Mouse (Mus musculus): ENCODE results near the gene Serinc1. TPM values are rescaled to one million over a fixed set of nuclear protein-coding genes. Genes with fewer than 3 reads are reported as not detected.
"Not testable (repeated sequence)": the region's sequence is repeated elsewhere in the genome, so short reads cannot be mapped to it uniquely, and the experiment has no call there.

Serinc1 gene
- total RNA-seq (2021) = 100 to 1,000 TPM; 155 to 159 TPM
- long read RNA-seq, experiment 1, transcript Serinc1-201 (9 exons, 2,880 nt) = major isoform, 138 of 150 reads
- long read RNA-seq, experiment 1, partial matches to known transcripts = 11 of 150 reads
- long read RNA-seq, experiment 1, other reads (novel, unspliced or antisense) = 1 of 150 reads
- long read RNA-seq, experiment 2, transcript Serinc1-201 (9 exons, 2,880 nt) = major isoform, 196 of 204 reads
- long read RNA-seq, experiment 2, partial matches to known transcripts = 3 of 204 reads
- long read RNA-seq, experiment 2, other reads (novel, unspliced or antisense) = 5 of 204 reads

DNA sequence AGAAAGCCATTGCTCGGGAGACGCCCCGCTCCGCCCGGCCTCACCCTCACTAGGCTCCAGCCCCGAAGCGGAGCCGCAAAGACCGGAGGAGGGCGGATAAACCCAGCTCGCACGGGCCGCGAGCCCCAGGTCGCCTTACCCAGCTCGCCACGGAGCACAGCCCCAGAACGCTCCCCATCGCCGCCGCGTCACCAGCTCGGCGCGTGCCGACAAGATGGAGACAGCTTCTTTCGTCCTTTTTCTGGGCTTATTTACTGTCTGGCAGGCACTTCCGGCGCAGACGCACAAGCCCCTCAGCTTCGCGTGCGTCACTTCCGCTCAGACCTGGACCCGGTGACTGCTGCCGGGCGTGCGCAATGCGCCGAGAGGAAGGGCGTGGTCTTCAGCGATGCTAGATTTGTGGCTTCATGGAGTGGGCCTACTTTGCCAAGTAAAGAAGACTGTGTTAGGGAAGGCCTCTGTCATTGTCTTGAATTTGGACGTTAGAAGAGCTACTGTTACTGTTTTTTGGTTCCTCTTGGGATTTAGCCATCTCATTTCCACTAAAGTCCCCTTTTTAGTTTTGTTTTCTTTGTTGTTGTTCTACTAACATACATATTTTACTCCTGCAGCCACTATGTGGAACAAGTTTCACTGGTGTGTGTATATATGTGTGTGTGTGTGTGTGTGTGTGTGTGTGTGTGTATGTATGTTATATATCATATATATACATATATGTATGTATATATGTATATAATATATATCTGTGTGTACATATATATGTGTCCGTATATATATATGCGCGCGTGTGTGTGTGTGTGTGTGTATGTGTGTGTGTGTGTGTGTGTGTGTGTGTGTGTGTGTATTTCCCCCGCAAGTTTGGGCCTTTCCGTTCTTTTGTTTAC is at the start of gene Serinc1:
TSS of gene Serinc1 (minus strand) at position 313 of the 884 bp plus-strand sequence.
- intact Hi-C loops (cut with DNase I; ENCODE audit: low total_unique reads) = loop anchor here (5.0 kb wide), 1 partner anchor 50 kb away; no protein-coding TSS in a partner anchor
- peak; percentile 96 for DNase-seq

DNA sequence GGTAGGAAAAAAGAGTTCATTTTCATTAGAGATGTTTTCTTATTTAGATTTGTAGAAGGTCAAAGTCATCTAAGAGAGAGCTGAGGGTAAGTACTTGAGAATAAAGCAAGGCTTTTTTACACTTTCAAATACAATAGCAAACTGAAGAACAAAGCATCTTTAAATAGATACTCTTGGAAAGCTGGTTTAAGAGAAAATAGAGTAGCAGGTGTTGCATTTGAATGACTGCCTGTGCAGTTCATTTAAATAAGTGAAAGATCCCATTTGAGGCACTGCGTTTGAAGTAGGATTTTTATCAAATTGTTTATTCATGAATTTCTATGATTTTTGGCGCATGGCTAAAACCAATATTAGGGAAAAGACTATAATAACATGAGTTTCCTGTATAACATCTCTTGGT is 44.4 kb upstream of the Serinc1 start:
- no peak for DNase-seq
- intact Hi-C loops (cut with DNase I; ENCODE audit: low total_unique reads) = no loop called here

DNA sequence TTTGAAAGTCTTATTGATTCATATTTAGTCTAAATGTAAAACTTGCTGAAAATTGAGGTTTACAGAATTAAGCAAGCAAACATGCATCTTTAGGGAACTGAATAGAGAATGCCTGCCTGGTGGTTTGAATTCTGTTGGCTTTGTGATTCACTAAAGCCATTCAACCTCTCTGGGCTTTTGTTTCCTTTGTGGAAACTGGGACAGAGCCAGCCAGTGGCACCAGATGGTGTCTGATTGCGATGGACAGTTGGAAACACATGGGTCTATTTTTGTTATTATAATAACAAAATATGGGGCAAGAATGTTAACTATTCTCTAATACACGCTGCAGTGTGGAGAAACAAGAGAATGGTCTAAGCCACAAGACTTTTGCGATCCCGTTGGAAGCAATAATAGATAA is 39.8 kb upstream of the Serinc1 start:
- no peak for DNase-seq
- intact Hi-C loops (cut with DNase I; ENCODE audit: low total_unique reads) = no loop called here

DNA sequence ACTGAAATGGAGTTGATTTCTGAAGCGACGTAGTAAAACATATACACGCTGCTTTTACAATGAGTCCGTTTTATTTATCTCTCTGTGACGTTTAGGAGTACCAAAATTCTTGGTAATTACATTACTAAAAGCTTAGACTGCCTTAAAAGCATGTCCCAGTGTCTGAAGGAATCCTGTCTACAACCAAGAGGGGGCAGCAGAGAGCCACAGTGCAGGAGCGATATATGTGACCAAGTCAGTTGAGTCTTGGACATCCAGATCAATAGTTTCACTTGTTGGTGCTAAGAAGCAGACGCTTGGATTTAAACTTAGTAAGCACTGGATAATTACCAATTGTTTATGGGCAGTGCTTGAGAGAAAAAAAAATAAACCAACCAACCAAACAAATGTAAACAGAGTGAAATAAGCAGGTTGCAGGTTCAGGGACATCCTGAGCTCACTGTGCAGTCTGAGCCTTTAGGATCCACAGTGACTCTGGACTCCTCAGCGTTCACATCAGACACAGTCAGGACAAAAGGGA is 38.9 kb upstream of the Serinc1 start:
- intact Hi-C loops (cut with DNase I; ENCODE audit: low total_unique reads) = no loop called here

DNA sequence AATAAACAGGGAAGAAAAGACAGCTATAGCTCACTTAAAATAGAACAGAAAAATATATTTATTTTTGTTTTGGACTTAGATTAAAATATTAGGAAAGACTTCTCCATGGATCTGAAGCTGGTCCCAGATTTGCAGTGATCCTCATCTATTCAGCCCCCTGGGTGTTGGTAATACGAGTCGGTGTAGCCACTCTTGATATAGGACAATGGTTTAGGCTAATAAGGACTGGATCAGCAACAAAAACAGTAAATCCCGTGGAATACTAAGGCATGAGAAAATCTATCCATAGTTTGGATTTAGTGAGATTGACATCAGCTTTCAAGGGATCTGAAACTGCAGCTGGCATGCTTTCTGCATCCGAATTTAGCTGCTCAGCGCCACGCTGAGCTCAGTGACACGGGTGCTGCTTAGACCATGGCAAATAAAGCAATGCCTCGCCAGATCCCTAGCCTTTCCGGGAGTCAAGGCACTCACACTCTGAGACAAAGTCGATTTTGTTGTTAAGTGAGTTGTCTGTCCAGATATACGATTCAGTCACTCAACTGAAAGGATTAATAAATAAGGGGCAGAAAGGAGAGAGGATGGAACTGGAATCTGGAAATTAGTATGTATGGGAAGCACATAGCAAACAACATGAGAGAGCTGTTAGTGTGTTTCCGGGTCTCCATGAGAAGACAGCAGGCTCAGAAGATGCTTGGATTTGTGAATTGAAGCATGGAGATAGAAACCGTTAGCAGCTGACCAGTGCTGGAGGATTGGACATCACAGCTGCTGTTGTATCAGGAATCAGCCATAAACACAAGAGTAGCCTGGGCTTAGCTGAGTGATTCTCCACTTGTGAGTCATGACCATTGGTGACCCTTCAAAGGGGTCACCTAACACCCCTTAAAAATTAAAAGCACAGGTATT is 36.9 kb upstream of the Serinc1 start:
- DNase-seq = no peak
- intact Hi-C loops (cut with DNase I; ENCODE audit: low total_unique reads) = no loop called here

More for the DNA sequence above, 38.9 kb upstream of the Serinc1 start:
- peak; percentile 31 for DNase-seq

DNA sequence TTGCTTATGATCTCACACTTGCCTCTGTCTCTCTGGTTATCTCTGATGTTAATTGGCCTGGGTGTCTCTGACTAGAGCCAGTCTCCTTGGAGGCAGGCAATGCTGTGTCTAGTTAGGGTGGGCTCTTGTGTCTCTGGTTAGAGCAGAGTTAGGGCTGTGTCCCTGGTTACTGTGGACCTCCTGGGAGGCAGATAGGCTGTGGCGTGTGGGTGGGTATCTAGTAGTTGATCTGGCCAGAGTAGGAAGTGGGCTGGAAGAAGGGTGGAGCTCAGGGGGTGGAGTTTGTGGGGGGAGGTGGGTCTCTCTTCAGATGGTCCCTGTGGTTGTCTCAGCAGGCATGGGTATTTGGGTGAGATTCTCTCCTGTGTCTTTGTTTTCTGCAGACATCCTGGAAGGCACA is 33.9 kb upstream of the Serinc1 start:
- intact Hi-C loops (cut with DNase I; ENCODE audit: low total_unique reads) = no loop called here
- no peak for DNase-seq

DNA sequence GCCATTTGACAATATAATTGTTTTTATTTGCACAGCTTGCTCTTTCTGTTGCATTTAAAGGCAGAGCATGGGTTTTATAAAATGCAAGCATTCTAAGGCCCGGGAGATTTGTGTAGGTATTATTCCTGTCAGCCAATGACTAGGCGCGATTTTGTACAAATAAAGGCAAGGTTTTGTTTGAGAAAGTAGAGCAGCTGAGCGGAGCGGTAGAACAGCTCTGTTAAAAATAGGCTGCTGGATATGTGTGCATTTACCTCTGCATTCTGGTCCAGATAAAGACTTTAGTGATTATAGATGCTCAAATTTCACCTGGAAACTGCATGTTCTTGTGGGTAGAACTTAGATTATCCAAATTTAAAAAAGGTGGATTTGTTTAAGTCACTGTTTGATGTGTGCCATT is 25.3 kb upstream of the Serinc1 start:
- no peak for DNase-seq
- intact Hi-C loops (cut with DNase I; ENCODE audit: low total_unique reads) = no loop called here

DNA sequence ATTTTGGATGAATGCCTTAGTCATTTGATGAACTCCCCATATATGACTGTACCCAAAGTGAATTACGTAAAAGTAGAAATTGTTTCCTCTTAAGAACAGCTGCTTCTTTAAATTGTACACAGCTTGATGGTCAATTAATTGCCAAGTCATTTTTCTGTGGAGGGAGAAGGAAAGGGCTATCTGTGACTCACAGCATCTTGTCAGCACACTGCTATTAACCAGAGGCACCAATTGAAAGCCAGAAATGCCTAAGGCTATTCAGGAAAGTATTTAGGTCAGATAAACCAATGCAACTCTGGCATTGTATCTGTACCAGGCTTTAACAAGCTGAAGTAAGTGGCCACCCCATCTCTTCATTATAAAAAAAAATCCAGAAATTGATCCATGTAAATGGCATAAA is 21.4 kb upstream of the Serinc1 start:
- intact Hi-C loops (cut with DNase I; ENCODE audit: low total_unique reads) = no loop called here
- no peak for DNase-seq

DNA sequence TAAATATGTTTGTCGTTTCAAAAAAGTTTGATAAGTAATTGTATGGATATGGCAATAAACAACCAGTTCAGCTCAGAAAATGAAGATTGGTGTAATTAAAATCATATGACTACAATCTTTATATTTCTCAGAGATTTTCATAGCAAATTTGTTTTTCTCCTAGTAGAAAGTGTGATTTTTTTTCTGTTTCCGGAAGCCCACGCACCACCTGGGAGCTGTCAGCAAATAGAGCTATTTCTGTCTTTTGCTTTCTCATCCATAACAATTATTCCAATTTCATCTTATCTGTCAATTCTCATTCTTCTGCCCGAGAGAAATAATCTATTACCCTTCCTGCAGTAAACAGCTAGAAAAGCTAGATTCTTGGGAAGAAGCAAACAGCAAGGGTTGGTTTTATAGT is 17.3 kb upstream of the Serinc1 start:
- intact Hi-C loops (cut with DNase I; ENCODE audit: low total_unique reads) = no loop called here
- no peak for DNase-seq

DNA sequence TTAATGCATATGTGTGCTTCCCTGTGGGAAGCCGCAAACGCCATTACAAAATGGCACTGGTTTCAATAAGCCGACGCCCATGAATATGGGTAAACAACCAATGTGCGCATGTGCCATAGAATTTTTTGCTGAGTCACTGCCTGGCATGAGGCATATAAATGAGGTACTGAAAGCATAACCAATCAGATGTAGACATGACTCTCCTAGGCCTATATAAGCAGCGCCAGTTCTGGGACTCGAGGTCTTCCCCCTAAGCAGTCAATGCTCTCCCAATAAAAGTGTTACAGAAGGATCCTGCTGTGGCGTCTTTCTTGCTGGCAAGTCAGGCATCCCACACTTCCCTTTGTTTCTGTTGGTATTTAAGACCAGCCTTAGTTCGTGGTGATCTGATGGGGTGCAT is 11.6 kb upstream of the Serinc1 start:
- DNase-seq; intact Hi-C loops (cut with DNase I; ENCODE audit: low total_unique reads): not testable (repeated sequence)

DNA sequence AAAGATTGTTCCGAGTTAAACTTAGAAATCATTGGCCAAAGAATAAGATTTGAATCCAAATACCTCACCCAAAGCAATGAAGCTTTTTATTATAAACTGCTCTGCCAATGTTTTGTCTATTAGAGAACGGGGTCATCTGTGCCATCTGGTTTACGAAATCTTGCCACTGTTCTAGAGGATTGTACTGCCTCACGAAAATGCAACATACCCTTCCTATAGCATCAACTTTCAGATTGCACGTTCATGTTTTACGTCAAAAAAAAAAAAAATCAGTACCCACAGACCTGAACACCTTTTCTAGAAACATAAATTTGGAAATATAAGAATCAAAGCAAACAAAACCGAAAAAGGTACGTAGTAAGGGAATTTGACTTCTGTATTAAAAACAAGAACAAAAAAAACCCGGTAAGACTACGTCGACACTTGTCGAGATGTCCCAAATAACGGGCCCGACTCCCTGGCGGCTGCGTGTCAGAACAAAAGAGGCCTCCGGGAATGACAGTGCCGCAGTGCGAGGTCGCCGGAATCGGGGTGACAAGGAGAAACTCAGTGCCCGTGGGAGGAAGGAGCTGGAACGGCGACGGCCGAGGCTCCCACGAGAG is 613 bp downstream of the Serinc1 start:
- intact Hi-C loops (cut with DNase I; ENCODE audit: low total_unique reads) = loop anchor here (5.0 kb wide), 1 partner anchor 49 kb away; no protein-coding TSS in a partner anchor
- DNase-seq = no peak

DNA sequence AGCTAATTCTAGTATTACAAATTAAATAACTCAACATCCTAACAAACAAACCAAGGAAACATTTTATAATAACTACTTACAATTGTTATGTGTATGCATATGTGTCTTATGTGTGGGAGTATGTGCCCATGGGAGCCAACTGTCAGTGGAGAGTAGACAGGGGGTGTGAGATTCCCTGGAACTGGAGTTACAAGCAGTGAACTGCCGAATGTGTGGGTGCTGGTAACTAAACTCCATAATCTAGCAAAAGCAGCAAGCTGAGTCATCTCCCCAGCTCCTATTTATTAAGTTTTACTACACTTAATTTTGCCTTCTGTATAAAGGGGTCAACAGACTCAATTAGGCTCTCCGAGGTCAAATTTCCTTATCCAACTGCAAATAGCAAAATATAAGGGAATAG is 1.3 kb downstream of the Serinc1 start:
- no peak for DNase-seq
- intact Hi-C loops (cut with DNase I; ENCODE audit: low total_unique reads) = loop anchor here (5.0 kb wide), 1 partner anchor 49 kb away; no protein-coding TSS in a partner anchor

DNA sequence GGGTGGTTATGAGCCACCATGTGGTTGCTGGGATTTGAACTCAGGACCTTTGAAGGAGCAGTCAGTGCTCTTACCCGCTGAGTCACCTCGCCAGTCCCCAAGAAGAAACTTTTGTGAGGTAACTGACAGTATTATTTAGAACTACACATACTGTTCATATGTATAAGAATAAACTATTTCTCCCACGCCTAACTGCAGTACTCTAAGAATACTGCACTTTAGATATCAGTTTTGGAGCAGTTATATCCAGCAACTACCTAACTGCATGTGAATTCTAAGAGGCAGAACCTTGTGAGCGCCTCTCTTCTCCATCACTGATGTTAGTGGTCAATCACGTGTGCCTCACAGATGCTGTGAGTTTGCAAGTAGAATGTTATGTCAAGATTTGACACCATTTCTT is 5.9 kb downstream of the Serinc1 start:
- no peak for DNase-seq
- intact Hi-C loops (cut with DNase I; ENCODE audit: low total_unique reads) = no loop called here

DNA sequence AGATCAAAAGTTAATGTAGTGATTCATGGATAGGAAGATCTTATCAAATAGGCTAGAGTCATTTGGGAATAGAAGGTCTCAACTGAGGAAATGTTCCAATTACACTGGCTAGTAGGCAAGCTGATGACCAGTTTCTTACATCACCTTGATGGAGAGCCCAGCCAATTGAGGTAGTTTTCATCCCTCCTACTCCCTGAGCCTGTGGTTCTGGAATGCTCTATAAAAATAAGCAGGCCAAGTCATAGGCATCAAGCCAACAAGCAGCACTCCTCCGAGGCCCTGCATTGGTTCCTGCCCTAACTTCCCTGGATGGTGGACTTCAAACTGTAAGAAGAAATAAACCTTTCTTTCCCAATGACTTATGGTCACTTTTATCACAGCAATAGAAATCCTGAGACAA is 17.1 kb downstream of the Serinc1 start:
- intact Hi-C loops (cut with DNase I; ENCODE audit: low total_unique reads) = no loop called here
- no peak for DNase-seq

DNA sequence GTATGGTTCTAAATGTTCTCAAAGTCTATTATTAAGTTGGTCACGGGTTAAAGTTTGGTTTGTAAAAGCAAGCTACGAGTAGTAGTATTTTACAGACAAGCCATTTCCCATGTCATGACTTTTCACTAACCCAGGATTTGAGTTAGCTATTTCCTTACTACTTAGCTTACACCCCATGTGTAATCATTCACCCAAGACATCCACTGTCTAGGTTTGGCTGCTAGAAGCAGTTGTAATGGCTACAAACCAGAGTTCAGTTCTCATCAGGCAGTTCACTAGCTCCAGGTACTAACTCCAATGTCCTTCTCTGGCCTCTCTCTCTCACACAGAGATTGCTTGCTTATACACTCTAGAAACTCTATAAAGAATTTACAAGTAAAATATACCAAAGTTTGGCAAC is 17.7 kb downstream of the Serinc1 start:
- DNase-seq = no peak
- intact Hi-C loops (cut with DNase I; ENCODE audit: low total_unique reads) = no loop called here

DNA sequence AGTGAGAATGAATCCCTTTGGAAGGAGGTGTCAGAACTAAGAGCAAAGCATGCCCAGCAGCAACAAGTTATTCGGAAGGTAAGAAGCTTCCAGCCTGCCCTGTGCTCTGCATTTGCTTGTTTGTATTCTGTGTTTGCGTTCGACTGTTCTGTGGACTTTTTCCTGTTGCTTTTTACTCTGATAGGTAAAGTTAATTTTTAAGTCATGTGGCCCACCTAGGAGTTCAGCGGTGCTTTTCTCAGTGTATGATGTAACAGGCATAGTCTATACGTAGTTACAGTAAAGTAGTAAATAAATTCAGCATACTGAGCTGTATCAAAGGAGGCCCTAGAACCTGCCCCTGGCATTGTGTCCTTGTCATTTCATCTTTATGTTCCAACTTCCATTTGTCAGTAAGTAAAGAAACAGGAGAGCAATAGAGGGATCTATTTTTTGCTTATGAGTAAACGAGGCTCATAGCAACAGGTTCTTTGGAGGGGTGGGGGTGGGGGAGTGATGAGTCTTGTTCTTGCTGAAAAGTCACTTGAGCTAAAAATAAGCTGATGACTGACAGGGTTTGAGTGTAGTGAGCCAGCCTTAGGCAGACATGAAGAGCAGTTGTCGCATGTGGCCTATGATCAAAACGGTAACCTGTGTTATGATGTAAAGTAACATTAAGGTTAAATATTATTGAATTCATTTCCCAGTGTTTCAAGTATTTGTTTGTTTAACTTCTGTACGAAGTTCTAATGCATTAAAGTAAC is 32.7 kb downstream of the Serinc1 start:
- no peak for DNase-seq
- intact Hi-C loops (cut with DNase I; ENCODE audit: low total_unique reads) = no loop called here

DNA sequence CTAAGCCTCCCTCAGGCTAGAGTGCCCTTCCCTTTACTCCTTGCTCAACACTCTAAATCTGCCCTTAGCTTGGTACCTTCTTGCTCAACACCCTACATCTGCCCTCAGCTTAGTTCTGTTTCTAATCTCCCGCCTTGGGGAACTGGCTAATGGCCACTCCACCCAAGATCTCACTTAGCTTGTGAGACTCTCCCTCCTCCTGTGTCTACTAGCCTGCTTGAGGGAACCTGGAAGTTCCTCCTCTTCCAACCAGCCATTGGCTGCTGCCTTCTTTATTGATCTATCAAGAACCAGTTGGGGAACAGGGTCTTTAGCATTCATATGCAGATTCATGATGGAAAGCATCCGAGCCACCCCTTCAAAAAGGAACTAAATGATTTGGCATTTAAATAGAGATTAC is 40.3 kb downstream of the Serinc1 start:
- no peak for DNase-seq
- intact Hi-C loops (cut with DNase I; ENCODE audit: low total_unique reads) = no loop called here

DNA sequence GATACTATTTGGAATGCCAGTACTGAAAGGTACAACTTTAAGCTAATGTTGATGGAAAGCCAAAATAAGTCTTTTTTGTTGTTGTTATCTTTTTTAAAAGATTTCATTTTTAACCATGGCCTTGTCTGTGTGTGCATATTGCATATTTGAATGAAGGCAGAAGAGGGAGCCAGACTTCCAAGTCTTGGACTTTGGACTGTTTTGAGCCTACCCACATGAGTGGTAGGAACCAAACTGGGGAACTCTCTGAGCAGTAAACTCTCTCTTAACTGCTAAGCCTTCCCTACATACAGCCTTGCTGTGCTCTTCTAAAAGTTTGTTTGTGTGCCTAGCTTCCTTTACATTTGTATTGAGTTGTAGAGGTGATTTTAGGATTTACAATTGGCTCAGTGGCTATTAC is 43.7 kb downstream of the Serinc1 start:
- intact Hi-C loops (cut with DNase I; ENCODE audit: low total_unique reads) = no loop called here
- no peak for DNase-seq
